Mouse (Mus musculus) stomach, embryonic 14.5 days (tissue): Measurements from ENCODE around the gene Slc2a1. TPM values are rescaled to one million over a fixed set of nuclear protein-coding genes. Genes with fewer than 3 reads are reported as not detected.

ENCODE experiments used
- ATAC-seq: fragments of 200-750 bp; cut with Nextera tagmentation; 2 replicates; pipeline ENCODE4 v1.8.0; 2017; ENCODE audit warnings: low read depth, moderate TSS enrichment; ENCODE audit not compliant: insufficient number of reproducible peaks, insufficient read depth, low FRiP score
- H3K27ac ChIP-seq: fragments of 300-500 bp; sonication (generic); 2 replicates; pipeline ENCODE4 v1.5.1; 2014; ENCODE audit warnings: mild to moderate bottlenecking, low read length, moderate library complexity, mixed read lengths
- H3K27me3 ChIP-seq: fragments of 300-500 bp; sonication (generic); 2 replicates; pipeline ENCODE4 v1.6.1; 2014; ENCODE audit warnings: low read length, control low read depth, mixed read lengths; ENCODE audit not compliant: control insufficient read depth, insufficient read depth
- H3K36me3 ChIP-seq: fragments of 300-500 bp; sonication (generic); 2 replicates; pipeline ENCODE4 v1.6.1; 2014; ENCODE audit warnings: mild to moderate bottlenecking, control low read depth, low read length, moderate library complexity, mixed read lengths; ENCODE audit not compliant: control insufficient read depth, insufficient read depth
- H3K4me1 ChIP-seq: fragments of 300-500 bp; sonication (generic); 2 replicates; pipeline ENCODE4 v1.6.1; 2014; ENCODE audit warnings: low read length, control low read depth, mixed read lengths; ENCODE audit not compliant: control insufficient read depth, insufficient read depth
- H3K4me2 ChIP-seq: fragments of 300-500 bp; sonication (generic); replicated peaks from 2 replicates; pipeline ENCODE4 v1.6.1; 2014; ENCODE audit warnings: low read depth, low read length, control low read depth
- H3K4me3 ChIP-seq: fragments of 300-500 bp; sonication (generic); 2 replicates; pipeline ENCODE4 v1.5.1; 2014; ENCODE audit warnings: low read depth, low read length, control low read depth
- H3K9ac ChIP-seq: fragments of 300-500 bp; sonication (generic); replicated peaks from 2 replicates; pipeline ENCODE4 v1.6.1; 2014; ENCODE audit warnings: low read depth, mild to moderate bottlenecking, control low read depth, low read length, moderate library complexity, mixed read lengths
- H3K9me3 ChIP-seq: fragments of 300-500 bp; sonication (generic); 2 replicates; pipeline ENCODE4 v1.6.1; 2016; ENCODE audit warnings: low read depth, low read length, control low read depth; ENCODE audit not compliant: control insufficient read depth
- WGBS: fragments of 180-500 bp; shearing (Covaris S2); extraction: QIAGEN DNeasy Blood & Tissue Kit; methylation state at CpG from one replicate; pipeline ENCODE4 v1.1.7; 2014; 5-methylcytosine and 5-hydroxymethylcytosine counted together
- polyA plus RNA-seq: library from polyadenylated mRNA; unstranded; fragments of >200 nt; fragmentation: Nextera tagmentation; extraction: Ambion mirVana; gene quantifications from 2 replicates; pipeline ENCODE4 v1.2.1, GENCODE M21; 2014

Gene Slc2a1
- polyA plus RNA-seq, 1 experiment from 2014 or later = 120 TPM

DNA sequence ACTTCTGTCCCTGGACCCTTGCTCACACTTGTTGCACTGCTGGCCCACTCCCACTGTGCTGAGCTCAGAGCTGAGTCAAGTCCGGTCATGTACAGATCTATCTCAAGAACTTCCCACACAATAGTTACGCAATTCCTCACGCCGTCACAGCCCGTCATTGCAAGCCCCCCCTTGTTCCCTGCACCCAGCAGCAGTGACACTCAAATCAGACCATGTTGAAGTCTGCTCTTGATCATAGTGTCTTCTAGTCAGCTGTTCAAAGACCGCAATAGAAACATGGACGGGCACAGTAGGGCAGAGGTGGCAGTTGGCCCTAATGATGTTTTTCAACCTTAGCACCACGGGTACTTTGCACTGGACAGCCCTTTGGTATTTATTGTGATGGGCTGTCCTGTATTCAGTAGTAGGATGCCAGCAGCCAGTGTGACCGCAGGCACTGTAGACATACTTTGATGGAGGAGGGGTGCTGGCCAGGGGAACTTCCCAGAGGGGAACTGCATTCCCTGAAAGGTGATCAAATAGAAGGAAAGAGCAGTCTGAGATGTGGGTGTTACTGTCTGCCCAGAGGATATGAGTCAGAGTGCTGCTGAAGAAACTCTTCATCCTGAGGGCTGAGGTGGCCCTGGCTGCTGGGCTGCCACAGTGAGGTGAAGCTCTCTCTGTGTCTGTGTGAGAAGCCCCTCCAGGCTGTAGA lies 17.2 kb downstream of the Slc2a1 start:
- peaks cover 40% of the 10 kb centered on the region for H3K36me3 ChIP-seq
- H3K4me1 ChIP-seq = peaks cover 9% of the 10 kb centered on the region; the same call in 1 of the 2 replicates
- H3K27me3 ChIP-seq = no peaks in the 10 kb centered on the region
- no peaks in the 10 kb centered on the region for H3K9me3 ChIP-seq
- no peak overlapping the region for H3K9ac ChIP-seq
- H3K27ac ChIP-seq = no peak overlapping the region
- 73% methylated on average over 9 of the region's 9 CpGs for WGBS
- no peak overlapping the region for H3K4me2 ChIP-seq
- no peak overlapping the region for H3K4me3 ChIP-seq
- no peak for ATAC-seq

DNA sequence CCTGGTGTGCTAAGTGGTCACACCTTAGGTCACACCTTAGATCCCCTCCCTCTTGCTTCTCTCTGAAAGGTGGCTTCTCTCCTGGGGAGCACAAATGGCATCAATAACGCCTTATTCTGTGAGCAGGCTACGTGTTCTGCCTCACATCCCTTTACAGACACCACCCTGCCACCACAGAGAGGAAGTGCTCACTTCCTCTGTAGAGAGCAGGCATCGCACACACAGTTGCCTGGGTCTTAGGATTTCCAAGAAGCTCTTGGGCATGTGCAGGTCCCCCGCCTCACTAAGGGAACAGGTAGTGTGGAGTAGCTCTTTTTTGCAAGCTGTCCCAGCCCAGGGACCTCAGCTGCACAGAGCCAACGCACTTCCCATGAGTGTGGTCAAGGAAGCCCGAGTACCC lies 18.7 kb downstream of the Slc2a1 start:
- Histone ChIP-seq H3K4me3 (no peak overlapping the region), H3K4me1 (no peaks in the 10 kb centered on the region), H3K27me3 (no peaks in the 10 kb centered on the region), H3K9ac (no peak overlapping the region), H3K27ac (no peak overlapping the region), H3K9me3 (no peaks in the 10 kb centered on the region), H3K4me2 (no peak overlapping the region), H3K36me3 (peaks cover 33% of the 10 kb centered on the region)
- 69% methylated on average over 6 of the region's 6 CpGs for WGBS
- ATAC-seq = no peak

DNA sequence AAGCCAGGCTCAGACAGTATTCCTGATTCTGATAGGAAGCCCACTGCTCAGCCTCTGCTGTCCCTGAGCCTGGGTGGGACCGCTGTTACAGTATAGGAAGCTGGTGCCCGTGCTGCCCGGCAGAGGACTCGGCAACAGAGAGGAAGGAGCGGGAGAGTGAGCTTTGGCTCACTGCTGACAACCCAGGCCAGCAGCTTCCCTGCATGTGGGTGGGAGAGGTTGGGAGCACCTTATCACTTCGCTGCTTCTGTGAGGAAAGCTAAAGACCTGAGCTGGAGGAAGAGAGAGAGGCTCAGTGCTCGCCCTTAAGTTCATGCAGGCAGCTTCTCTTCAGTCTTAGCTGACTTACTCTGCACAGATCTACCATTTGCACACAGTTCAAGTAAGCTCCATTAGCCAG lies 20.0 kb downstream of the Slc2a1 start:
- Histone ChIP-seq H3K9me3 (no peaks in the 10 kb centered on the region), H3K27ac (no peak overlapping the region), H3K9ac (no peak overlapping the region), H3K27me3 (no peaks in the 10 kb centered on the region), H3K4me3 (no peak overlapping the region), H3K4me2 (no peak overlapping the region), H3K36me3 (peaks cover 38% of the 10 kb centered on the region), H3K4me1 (no peaks in the 10 kb centered on the region)
- 85% methylated on average over 7 of the region's 7 CpGs for WGBS
- no peak for ATAC-seq

DNA sequence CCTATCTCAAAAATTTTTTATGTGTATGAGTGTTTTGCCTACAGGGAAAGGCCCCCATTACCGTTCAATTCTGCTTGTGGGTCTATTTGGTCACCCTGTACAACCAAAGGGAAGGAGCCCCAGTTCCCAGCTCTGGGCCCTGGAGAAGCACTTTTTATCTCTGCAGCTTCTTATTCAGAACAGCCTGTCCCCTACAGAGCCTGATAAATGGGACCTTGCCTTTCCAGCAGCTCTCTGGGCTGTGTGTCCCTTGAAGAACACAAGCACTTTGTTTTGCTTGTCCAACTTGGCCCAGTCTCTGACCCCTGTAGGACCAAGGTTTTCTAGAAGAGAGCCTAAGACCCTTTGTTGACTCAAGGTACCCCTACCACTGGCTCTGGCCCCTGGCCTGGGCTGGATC lies 20.6 kb downstream of the Slc2a1 start:
- Histone ChIP-seq H3K9me3 (no peaks in the 10 kb centered on the region), H3K27ac (no peak overlapping the region), H3K4me1 (no peaks in the 10 kb centered on the region), H3K36me3 (peaks cover 40% of the 10 kb centered on the region), H3K4me3 (no peak overlapping the region), H3K9ac (no peak overlapping the region), H3K4me2 (no peak overlapping the region), H3K27me3 (no peaks in the 10 kb centered on the region)
- ATAC-seq = no peak
- WGBS = 83% methylated on average over 1 of the region's 1 CpGs

DNA sequence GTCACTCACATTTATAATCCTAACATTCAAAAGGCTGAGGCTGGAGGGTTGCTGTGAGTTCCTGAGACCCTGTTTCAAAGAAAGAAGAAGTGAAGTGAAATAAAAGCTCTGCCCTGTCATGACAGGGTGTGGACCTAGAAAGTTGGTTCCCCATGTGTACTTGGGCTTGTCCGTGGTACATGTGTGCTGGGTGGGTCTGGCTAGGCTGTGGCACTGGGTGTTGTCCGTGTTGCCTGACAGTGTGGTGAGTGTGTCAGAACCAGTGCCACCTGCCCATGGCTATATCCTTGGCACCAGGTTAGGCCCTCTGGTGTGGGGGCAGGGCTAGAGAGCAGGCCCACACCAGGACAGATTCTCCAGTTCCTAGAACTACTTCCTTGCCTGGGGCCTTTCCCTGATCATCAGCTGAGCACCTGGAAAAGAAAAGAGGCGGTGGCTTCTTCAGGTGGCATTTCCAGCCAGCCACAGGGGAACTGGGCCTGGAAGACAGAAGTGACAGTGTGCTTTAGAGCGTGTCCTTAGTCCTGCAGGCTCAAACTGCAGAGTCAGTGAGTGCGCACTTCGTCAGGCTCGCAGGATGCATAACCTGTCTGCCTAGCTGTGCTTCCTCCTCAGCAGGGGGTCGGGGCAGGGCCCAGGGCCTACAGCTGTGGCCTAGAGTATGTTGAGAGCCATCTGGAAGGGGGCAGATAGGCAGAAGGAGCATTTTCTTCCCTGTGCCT lies 22.8 kb downstream of the Slc2a1 start:
- H3K27me3 ChIP-seq = no peaks in the 10 kb centered on the region
- 91% methylated on average over 8 of the region's 8 CpGs for whole genome bisulfite sequencing
- peaks cover 58% of the 10 kb centered on the region for H3K36me3 ChIP-seq
- no peak overlapping the region for H3K4me2 ChIP-seq
- no peaks in the 10 kb centered on the region for H3K4me1 ChIP-seq
- H3K9ac ChIP-seq = no peak overlapping the region
- no peak for ATAC-seq
- no peak overlapping the region for H3K4me3 ChIP-seq
- H3K9me3 ChIP-seq = no peaks in the 10 kb centered on the region
- no peak overlapping the region for H3K27ac ChIP-seq

DNA sequence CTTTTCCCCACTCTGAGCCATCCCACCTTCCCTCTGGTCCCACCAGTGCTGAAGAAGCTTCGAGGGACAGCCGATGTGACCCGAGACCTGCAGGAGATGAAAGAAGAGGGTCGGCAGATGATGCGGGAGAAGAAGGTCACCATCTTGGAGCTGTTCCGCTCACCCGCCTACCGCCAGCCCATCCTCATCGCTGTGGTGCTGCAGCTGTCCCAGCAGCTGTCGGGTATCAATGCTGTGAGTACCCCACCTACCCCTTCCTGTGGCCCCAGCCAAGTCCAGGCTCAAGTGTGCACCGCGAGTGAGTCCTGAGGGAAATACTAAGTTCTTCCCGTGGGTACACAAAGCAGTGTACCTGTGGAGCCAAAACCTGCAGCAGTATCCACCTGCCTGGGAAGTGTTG lies 24.8 kb downstream of the Slc2a1 start:
- H3K36me3 ChIP-seq = peaks cover 60% of the 10 kb centered on the region
- 90% methylated on average over 13 of the region's 13 CpGs for WGBS
- H3K27me3 ChIP-seq = no peaks in the 10 kb centered on the region

DNA sequence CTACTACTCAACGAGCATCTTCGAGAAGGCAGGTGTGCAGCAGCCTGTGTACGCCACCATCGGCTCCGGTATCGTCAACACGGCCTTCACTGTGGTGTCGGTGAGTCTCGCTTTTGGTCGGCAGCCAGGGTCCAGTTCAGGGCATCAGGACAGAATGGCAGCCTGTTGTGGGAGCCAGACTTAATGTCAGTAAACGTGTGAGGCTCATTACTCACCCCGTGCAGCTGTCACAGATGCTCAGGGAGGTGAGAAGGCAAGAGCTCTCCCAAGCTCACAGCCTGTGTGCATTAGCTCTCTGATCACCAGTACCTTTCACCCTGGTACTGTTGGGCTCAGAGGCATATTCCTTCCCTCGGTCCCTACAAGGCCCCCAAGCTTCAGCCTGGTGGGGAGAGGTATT lies 25.3 kb downstream of the Slc2a1 start:
- peaks cover 60% of the 10 kb centered on the region for H3K36me3 ChIP-seq
- 91% methylated on average over 13 of the region's 13 CpGs for WGBS
- no peaks in the 10 kb centered on the region for H3K9me3 ChIP-seq

More for the DNA sequence above, 24.8 kb downstream of the Slc2a1 start:
- H3K9ac ChIP-seq = no peak overlapping the region
- no peaks in the 10 kb centered on the region for H3K9me3 ChIP-seq
- no peaks in the 10 kb centered on the region for H3K4me1 ChIP-seq
- H3K27ac ChIP-seq = no peak overlapping the region
- no peak for ATAC-seq
- no peak overlapping the region for H3K4me2 ChIP-seq
- no peak overlapping the region for H3K4me3 ChIP-seq

DNA sequence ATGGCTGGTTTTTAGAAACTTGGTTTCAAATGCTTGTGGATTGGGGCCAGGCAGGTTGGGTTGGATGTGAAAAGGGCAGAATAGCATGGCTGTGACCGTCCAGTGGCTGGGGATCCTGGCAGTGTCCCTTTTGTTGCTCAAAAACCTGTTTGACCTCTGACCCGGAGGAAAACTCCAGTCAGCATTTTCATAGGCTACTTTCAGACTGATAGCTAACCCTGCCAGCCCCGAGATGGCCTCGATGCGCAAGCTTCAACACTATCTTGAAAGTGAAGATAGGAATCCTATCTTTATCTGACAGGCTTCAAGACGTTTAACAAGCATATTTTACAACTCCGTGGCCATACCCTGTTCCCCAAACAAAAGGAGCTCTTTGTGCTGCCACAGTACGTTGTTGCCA lies 28.8 kb downstream of the Slc2a1 start:
- no peaks in the 10 kb centered on the region for H3K27me3 ChIP-seq
- no peak overlapping the region for H3K9ac ChIP-seq
- H3K36me3 ChIP-seq = peaks cover 51% of the 10 kb centered on the region
- H3K4me3 ChIP-seq = no peak overlapping the region
- no peak for ATAC-seq
- no peak overlapping the region for H3K27ac ChIP-seq
- no peaks in the 10 kb centered on the region for H3K9me3 ChIP-seq
- 73% methylated on average over 8 of the region's 8 CpGs for WGBS
- H3K4me1 ChIP-seq = no peaks in the 10 kb centered on the region
- H3K4me2 ChIP-seq = no peak overlapping the region

More for the DNA sequence above, 25.3 kb downstream of the Slc2a1 start:
- H3K4me1 ChIP-seq = no peaks in the 10 kb centered on the region
- H3K9ac ChIP-seq = 0 out of 2 replicates have a peak overlapping the region, but pooled peaks have one; percentile 3
- H3K27me3 ChIP-seq = no peaks in the 10 kb centered on the region
- no peak overlapping the region for H3K27ac ChIP-seq
- H3K4me2 ChIP-seq = no peak overlapping the region
- H3K4me3 ChIP-seq = no peak overlapping the region
- no peak for ATAC-seq
